Comparison of ENCODE assay signal across 20 mouse cellular contexts in the genomic region with DNA sequence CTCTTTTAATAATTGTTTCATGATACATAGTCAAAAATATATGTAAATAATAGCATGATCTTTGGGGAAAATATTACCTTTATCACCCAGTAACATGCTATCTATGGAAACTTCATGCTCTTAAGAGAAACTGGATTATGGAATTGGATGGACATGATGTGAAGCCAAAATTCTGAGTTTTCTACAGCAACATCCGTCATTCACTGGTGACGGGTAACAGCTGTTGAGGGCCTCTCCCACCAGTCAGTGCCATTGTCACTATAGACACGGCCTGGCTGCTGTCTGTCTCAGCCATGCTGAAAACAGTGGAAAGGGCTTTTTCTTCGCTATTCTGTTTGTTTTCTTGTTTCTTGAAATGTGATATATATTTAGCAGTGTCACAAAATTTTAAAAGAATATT.
A peak's percentile ranks its signal among the peaks of the same experiment; 100 is the strongest.
DNase-seq lines count a peak whose midpoint lies in the region; TF ChIP-seq lines count a peak whose summit lies in the region.
"Had no signal": no experiment of that assay in that cellular context is flagged by ENCODE, and none has a peak within 500 bp of the region (broad histone marks: within the 10 kb centered on the region; RNA-seq: fewer than 3 reads in every experiment).

No protein-coding gene starts in this region.

- H3K36me3 ChIP-seq in heart, embryonic 10.5 days = peaks cover 35% of the 10 kb centered on the region
- H3K36me3 ChIP-seq in myocyte (ENCODE audit: control insufficient read depth, insufficient read depth) = peaks cover 40% of the 10 kb centered on the region

- intact Hi-C loops in left cerebral cortex, postnatal 25 days (cut with DNase I) = loop anchor here (5.0 kb wide), 2 partner anchors 55 to 75 kb away; partner anchors contain the start of gene Tulp4

- H3K9me3 ChIP-seq in heart, embryonic 10.5 days = no peaks in the 10 kb centered on the region
- H3K9me3 ChIP-seq: embryonic facial prominence, embryonic 10.5 days; forebrain, embryonic 13.5 days; G1E; heart, embryonic 13.5 days had no signal

- 72% methylated on average over 4 of the region's 4 CpGs for WGBS in heart, embryonic 10.5 days

- no peaks in the 10 kb centered on the region for H3K27me3 ChIP-seq in heart, embryonic 10.5 days (ENCODE audit: insufficient read depth, poor library complexity, severe bottlenecking)
- H3K27me3 ChIP-seq in myocyte (ENCODE audit: control insufficient read depth, insufficient read depth, insufficient read length) = no peaks in the 10 kb centered on the region
- H3K27me3 ChIP-seq: forebrain, embryonic 13.5 days; heart, embryonic 13.5 days had no signal

- H3ac ChIP-seq in myocyte (ENCODE audit: control insufficient read depth, insufficient read length) = no peak overlapping the region

- H3K79me2 ChIP-seq in myocyte (ENCODE audit: control insufficient read depth, insufficient read depth) = peaks cover 20% of the 10 kb centered on the region

- peaks cover 23% of the 10 kb centered on the region for H3K4me1 ChIP-seq in heart, embryonic 10.5 days
- H3K4me1 ChIP-seq: embryonic facial prominence, embryonic 10.5 days had no signal

- DNase-seq in heart, postnatal 4 days = peak; percentile 28
- DNase-seq in heart, embryonic 10.5 days (ENCODE audit: low spot score) = no peak
- no peak for DNase-seq in layer of hippocampus, adult 2 months (ENCODE audit: low spot score in 2 of 2)
- DNase-seq in layer of hippocampus, adult 9-10 months (ENCODE audit: low spot score) = no peak
- peak; percentile 46 for DNase-seq in lung, postnatal 10 days
- DNase-seq in lung, postnatal 36 days = no peak
- no peak for DNase-seq in left cerebral cortex, postnatal 25 days (ENCODE audit: low spot score in 2 of 2)
- DNase-seq: adrenal gland, adult 8-10 months; adrenal gland, postnatal 36 days; B cell, adult 2 months; cerebellum, adult 2 months; cerebellum, postnatal 10 days; forebrain, postnatal 0 days; gastrocnemius, postnatal 25 days; heart, postnatal 36 days had no signal

- no peak overlapping the region for H3K27ac ChIP-seq in heart, embryonic 10.5 days
- H3K27ac ChIP-seq in layer of hippocampus, adult 2 months = peak overlapping the region; percentile 48; the same call in 1 of the 2 replicates
- H3K27ac ChIP-seq: embryonic facial prominence, embryonic 10.5 days; forebrain, embryonic 13.5 days; heart, embryonic 13.5 days had no signal

- TF ChIP-seq CTCF in layer of hippocampus, adult 2 months (conservative IDR thresholded peaks at IDR 0.05) = no peak

- no peak for TF ChIP-seq POLR2A in myocyte (IDR thresholded peaks at IDR 0.05; ENCODE audit: insufficient read length, low read depth)

- H3K4me3 ChIP-seq in heart, embryonic 10.5 days = no peak overlapping the region
- no peak overlapping the region for H3K4me3 ChIP-seq in layer of hippocampus, adult 2 months
- H3K4me3 ChIP-seq in myocyte = no peak overlapping the region
- H3K4me3 ChIP-seq: embryonic facial prominence, embryonic 10.5 days; forebrain, embryonic 13.5 days; heart, embryonic 13.5 days had no signal

- H3K4me2 ChIP-seq in myocyte (ENCODE audit: low read depth) = no peak overlapping the region
- H3K4me2 ChIP-seq: forebrain, embryonic 13.5 days; heart, embryonic 13.5 days had no signal

TF ChIP-seq in myocyte, 11 proteins besides CTCF, POLR2A, EP300 and RAD21:
- TF ChIP-seq POLR2AphosphoS2 (IDR thresholded peaks at IDR 0.05; ENCODE audit: insufficient read length, low read depth) = no peak
- peak in 2 of 3 experiments; percentile 6 to 65 for TF ChIP-seq MYOD1 (IDR thresholded peaks at IDR 0.05; ENCODE audit: control insufficient read depth in 1 of 3, insufficient read length in 2 of 3, low read depth in 2 of 3)
- no peak for TF ChIP-seq TCF3 (IDR thresholded peaks at IDR 0.05; ENCODE audit: insufficient read length, low read depth)

Comparison
In these comparisons a context has a peak if more than half of its experiments do, and no peak if none do; other contexts are left out.
1. DNase-seq: peak in heart, postnatal 4 days (single experiment) and lung, postnatal 10 days (single experiment); none in heart, embryonic 10.5 days (single experiment), layer of hippocampus, adult 2 months (0 of 2), layer of hippocampus, adult 9-10 months (single experiment), lung, postnatal 36 days (single experiment) and left cerebral cortex, postnatal 25 days (0 of 2).